Mouse (Mus musculus): Measurements from ENCODE around the gene Trim9. TPM values are rescaled to one million over a fixed set of nuclear protein-coding genes. Genes with fewer than 3 reads are reported as not detected.

Trim9 gene
- polyA plus RNA-seq, 1 experiment: 202 TPM

DNA sequence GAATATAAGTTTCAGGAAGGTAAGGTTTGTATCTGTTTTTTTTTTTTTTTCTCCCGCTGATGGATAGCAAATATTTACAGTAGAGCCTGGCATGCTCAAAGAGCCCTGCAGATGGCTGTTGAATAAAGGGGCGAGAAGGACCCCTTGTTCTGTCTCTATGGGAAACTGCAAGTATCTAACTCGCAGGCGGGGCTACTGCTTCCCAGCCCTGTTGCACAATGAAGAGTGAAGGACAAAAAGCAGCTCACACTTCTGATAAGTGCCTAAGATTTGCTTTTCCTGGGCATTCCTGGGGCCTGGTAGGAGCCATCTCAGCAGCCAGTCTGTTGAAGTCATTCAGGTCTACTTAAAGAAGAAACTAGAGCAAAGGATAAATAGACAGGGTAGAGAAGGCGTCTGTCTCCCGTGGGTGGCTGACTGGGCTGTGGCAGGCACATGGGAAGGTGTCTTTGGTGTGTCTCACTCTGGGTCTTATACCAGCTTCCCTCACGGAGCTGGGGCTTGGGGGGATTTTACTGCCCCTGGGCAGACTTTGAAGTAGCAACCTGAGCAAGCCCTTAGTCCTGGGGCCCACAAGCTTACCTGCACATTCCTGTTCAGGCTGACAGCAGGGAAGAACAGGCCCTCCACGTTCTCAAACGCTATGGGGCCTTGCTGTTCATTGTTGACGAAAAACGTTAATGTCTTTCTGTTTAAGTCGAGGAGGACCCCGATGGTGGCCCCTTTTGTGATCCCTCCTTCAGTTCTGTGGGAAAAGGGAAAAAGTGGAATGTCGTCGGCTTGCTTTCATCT lies 99.5 kb downstream of the Trim9 start:
- H3K4me3 ChIP-seq (ENCODE audit: insufficient read depth, low read length): no peak overlapping the region
- 0 out of 2 replicates have a peak, but pooled peaks have one; percentile 5 for TF ChIP-seq POLR2A (IDR thresholded peaks at IDR 0.05; ENCODE audit: extremely low read depth, insufficient read depth, low read length)
- no peak for TF ChIP-seq CTCF (IDR thresholded peaks at IDR 0.05; ENCODE audit: extremely low read depth, insufficient read depth, low read length)
- no peak overlapping the region for H3K27ac ChIP-seq (ENCODE audit: insufficient read depth, low read length)
- peaks cover 5% of the 10 kb centered on the region for H3K4me1 ChIP-seq (ENCODE audit: control insufficient read depth, insufficient read depth, low read length)

GRCm38 (mm10) chr12:70242550-70242949 lies 104.9 kb downstream of the Trim9 start:
- H3K27ac ChIP-seq (ENCODE audit: insufficient read depth, low read length): 0 out of 2 replicates have a peak overlapping the region, but pooled peaks have one; percentile 24
- peaks cover 2% of the 10 kb centered on the region; the same call in 1 of the 2 replicates for H3K4me1 ChIP-seq (ENCODE audit: control insufficient read depth, insufficient read depth, low read length)
- no peak for TF ChIP-seq POLR2A (IDR thresholded peaks at IDR 0.05; ENCODE audit: extremely low read depth, insufficient read depth, low read length)
- no peak for TF ChIP-seq CTCF (IDR thresholded peaks at IDR 0.05; ENCODE audit: extremely low read depth, insufficient read depth, low read length)
- no peak overlapping the region for H3K4me3 ChIP-seq (ENCODE audit: insufficient read depth, low read length)

DNA sequence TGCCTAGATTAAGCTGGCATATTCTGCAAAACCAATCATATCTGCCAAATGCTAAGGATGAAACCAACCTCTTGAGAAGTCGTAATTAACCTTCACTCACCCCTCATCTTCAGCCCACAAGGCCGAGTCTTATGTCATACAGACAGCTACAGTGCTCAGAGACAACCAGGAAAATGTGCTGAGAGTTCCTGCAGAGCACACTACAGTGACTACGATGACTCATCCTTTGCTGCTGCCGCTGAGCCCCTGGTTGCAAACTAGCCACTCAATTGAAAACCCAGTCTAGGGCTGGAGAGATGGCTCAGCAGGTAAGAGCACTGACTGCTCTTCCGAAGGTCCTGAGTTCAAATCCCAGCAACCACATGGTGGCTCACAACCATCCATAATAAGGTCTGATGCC lies 107.7 kb downstream of the Trim9 start:
- H3K4me1 ChIP-seq (ENCODE audit: control insufficient read depth, insufficient read depth, low read length): peaks cover 2% of the 10 kb centered on the region; the same call in 1 of the 2 replicates
- H3K27ac ChIP-seq (ENCODE audit: insufficient read depth, low read length): no peak overlapping the region
- H3K4me3 ChIP-seq (ENCODE audit: insufficient read depth, low read length): no peak overlapping the region
- TF ChIP-seq CTCF (IDR thresholded peaks at IDR 0.05; ENCODE audit: extremely low read depth, insufficient read depth, low read length): no peak
- TF ChIP-seq POLR2A (IDR thresholded peaks at IDR 0.05; ENCODE audit: extremely low read depth, insufficient read depth, low read length): no peak

DNA sequence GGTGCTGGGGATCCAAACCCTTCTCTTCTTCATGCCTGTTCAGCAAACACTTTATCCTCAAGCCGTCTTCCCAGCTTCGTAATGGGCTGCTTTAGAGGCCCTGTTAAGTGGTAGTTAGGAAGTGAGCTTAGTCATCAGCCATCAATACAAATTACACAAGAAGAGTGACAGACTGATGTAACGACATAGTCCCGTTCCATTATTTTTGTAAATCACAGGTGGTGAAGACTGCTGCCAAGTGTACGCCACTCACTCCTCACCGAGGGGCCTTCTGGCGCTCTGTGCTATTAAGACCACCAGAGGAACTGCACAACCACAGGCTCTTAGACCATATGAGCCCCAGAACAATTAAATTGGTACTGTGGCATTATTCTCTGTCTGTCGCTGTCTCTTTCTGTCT lies 108.8 kb downstream of the Trim9 start:
- H3K27ac ChIP-seq (ENCODE audit: insufficient read depth, low read length): no peak overlapping the region
- no peak overlapping the region for H3K4me3 ChIP-seq (ENCODE audit: insufficient read depth, low read length)
- TF ChIP-seq CTCF (IDR thresholded peaks at IDR 0.05; ENCODE audit: extremely low read depth, insufficient read depth, low read length) (no peak), POLR2A (IDR thresholded peaks at IDR 0.05; ENCODE audit: extremely low read depth, insufficient read depth, low read length) (no peak)
- peaks cover 2% of the 10 kb centered on the region; the same call in 1 of the 2 replicates for H3K4me1 ChIP-seq (ENCODE audit: control insufficient read depth, insufficient read depth, low read length)

DNA sequence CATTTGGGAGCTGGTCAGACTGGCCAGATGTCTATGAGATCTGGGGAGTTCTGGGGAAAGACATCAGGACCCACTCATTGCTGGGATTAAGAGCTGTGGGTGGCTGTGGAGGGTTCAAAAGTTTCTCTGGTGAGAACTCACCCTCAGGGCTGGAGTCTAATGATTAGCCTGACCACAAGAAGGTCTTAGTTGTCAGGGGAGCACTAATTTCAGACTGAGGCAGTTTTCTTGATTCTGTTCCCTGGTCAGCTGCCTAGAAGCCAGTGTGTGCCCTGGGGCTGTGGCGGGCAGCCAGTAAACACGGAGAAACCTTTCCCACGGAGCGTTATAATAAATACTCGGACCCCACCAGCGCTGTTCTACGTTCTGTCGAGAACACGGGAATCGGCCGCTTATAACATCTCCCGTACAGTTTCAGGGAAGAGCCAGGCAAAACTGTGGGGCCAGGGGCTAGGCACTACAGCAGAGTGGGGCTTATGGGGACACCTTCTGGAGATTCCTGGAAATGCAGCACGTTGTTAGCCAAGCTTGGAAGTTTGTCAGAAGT lies 112.4 kb downstream of the Trim9 start:
- Histone ChIP-seq H3K27ac (ENCODE audit: insufficient read depth, low read length) (no peak overlapping the region), H3K4me3 (ENCODE audit: insufficient read depth, low read length) (peak overlapping the region; percentile 12; the same call in 1 of the 2 replicates), H3K4me1 (ENCODE audit: control insufficient read depth, insufficient read depth, low read length) (no peaks in the 10 kb centered on the region)
- no peak for TF ChIP-seq POLR2A (IDR thresholded peaks at IDR 0.05; ENCODE audit: extremely low read depth, insufficient read depth, low read length)
- TF ChIP-seq CTCF (IDR thresholded peaks at IDR 0.05; ENCODE audit: extremely low read depth, insufficient read depth, low read length): peak; percentile 72

DNA sequence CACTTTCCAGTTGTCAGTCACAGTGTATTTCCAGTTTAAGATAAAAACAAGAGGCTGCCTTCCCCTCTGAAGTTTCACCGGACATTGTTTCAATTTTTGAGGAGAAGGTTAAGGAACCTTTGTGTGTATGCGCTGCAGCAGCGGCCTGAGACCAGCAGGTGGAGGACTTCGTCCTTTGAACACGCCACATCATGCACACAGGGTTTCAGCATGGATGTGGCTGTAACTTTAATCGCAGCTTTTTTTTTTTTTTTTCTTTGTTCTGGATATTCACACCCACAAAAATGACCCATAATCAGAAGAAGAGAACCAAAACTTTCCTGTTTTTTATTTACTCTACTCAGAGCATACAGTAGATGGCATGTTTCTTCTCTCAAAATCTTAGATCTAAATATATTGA lies 113.0 kb downstream of the Trim9 start:
- no peak overlapping the region for H3K4me3 ChIP-seq (ENCODE audit: insufficient read depth, low read length)
- no peak for TF ChIP-seq POLR2A (IDR thresholded peaks at IDR 0.05; ENCODE audit: extremely low read depth, insufficient read depth, low read length)
- peak; percentile 77 for TF ChIP-seq CTCF (IDR thresholded peaks at IDR 0.05; ENCODE audit: extremely low read depth, insufficient read depth, low read length)
- H3K27ac ChIP-seq (ENCODE audit: insufficient read depth, low read length): no peak overlapping the region

DNA sequence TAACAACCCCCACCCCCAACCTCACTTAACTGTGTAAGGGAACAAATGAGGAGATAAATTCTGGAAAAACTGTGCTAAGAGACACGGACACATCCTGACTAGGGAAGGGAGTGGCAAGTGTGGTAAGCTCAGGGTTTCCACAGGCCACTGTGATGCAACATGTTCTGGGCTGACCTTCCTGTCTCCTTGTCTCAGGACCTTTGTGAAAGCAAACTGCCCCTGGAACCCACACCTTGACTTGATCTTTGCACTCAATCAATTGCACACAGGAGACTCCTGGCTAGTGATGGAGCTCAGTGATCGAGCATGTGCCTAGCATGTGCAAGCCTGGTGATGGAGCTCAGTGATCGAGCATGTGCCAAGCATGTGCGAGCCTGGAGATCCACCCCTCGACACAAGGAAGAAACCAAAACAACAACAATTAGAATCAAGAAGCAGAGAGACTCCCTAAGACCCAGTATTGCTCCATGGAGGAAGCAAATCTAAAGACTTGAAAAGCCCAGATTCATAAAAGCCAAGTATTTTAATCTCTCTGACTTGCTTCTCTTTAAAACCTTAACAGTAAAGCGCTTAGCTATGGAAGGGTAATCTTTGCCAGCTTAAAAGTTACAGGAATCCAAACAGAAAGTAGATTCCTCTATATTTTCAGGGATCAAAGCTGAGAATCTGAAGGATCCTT lies 113.6 kb downstream of the Trim9 start:
- Histone ChIP-seq H3K4me3 (ENCODE audit: insufficient read depth, low read length) (no peak overlapping the region), H3K4me1 (ENCODE audit: control insufficient read depth, insufficient read depth, low read length) (no peaks in the 10 kb centered on the region), H3K27ac (ENCODE audit: insufficient read depth, low read length) (no peak overlapping the region)
- TF ChIP-seq CTCF (IDR thresholded peaks at IDR 0.05; ENCODE audit: extremely low read depth, insufficient read depth, low read length) (no peak), POLR2A (IDR thresholded peaks at IDR 0.05; ENCODE audit: extremely low read depth, insufficient read depth, low read length) (no peak)

More for the DNA sequence above, 113.0 kb downstream of the Trim9 start:
- no peaks in the 10 kb centered on the region for H3K4me1 ChIP-seq (ENCODE audit: control insufficient read depth, insufficient read depth, low read length)

- Histone ChIP-seq H3K4me3 (ENCODE audit: insufficient read depth, low read length) (no peak overlapping the region), H3K4me1 (ENCODE audit: control insufficient read depth, insufficient read depth, low read length) (no peaks in the 10 kb centered on the region)
- TF ChIP-seq CTCF (IDR thresholded peaks at IDR 0.05; ENCODE audit: extremely low read depth, insufficient read depth, low read length): no peak
- no peak for TF ChIP-seq POLR2A (IDR thresholded peaks at IDR 0.05; ENCODE audit: extremely low read depth, insufficient read depth, low read length)
These were observed 115.3 kb downstream of the Trim9 start for GRCm38 (mm10) chr12:70232020-70232544.

GRCm38 (mm10) chr12:70231294-70231693 lies 116.1 kb downstream of the Trim9 start, which contains the start of gene Pygl:
Gene Pygl, minus strand, starts transcription at chr12:70231488.
- no peak within 1 kb of the TSS for H3K4me3 ChIP-seq (ENCODE audit: insufficient read depth, low read length)
- TF ChIP-seq POLR2A (IDR thresholded peaks at IDR 0.05; ENCODE audit: extremely low read depth, insufficient read depth, low read length) (no peak), CTCF (IDR thresholded peaks at IDR 0.05; ENCODE audit: extremely low read depth, insufficient read depth, low read length) (no peak)
- no peaks in the 10 kb centered on the region for H3K4me1 ChIP-seq (ENCODE audit: control insufficient read depth, insufficient read depth, low read length)
- no peak within 1 kb of the TSS for H3K27ac ChIP-seq (ENCODE audit: insufficient read depth, low read length)

More at GRCm38 (mm10) chr12:70232020-70232544, 115.3 kb downstream of the Trim9 start:
- H3K27ac ChIP-seq (ENCODE audit: insufficient read depth, low read length): no peak overlapping the region
